Mouse (Mus musculus) stomach, embryonic 14.5 days (tissue): ENCODE measurements around the gene Syt16. TPM values are rescaled to one million over a fixed set of nuclear protein-coding genes. Genes with fewer than 3 reads are reported as not detected.

Experiments used
- ATAC-seq: fragments of 200-750 bp; cut with Nextera tagmentation; 2 replicates; pipeline ENCODE4 v1.8.0; 2017; ENCODE audit warnings: low read depth, moderate TSS enrichment; ENCODE audit not compliant: insufficient number of reproducible peaks, insufficient read depth, low FRiP score
- H3K27ac ChIP-seq: fragments of 300-500 bp; sonication (generic); 2 replicates; pipeline ENCODE4 v1.5.1; 2014; ENCODE audit warnings: mild to moderate bottlenecking, low read length, moderate library complexity, mixed read lengths
- H3K27me3 ChIP-seq: fragments of 300-500 bp; sonication (generic); 2 replicates; pipeline ENCODE4 v1.6.1; 2014; ENCODE audit warnings: low read length, control low read depth, mixed read lengths; ENCODE audit not compliant: control insufficient read depth, insufficient read depth
- H3K36me3 ChIP-seq: fragments of 300-500 bp; sonication (generic); 2 replicates; pipeline ENCODE4 v1.6.1; 2014; ENCODE audit warnings: mild to moderate bottlenecking, control low read depth, low read length, moderate library complexity, mixed read lengths; ENCODE audit not compliant: control insufficient read depth, insufficient read depth
- H3K4me1 ChIP-seq: fragments of 300-500 bp; sonication (generic); 2 replicates; pipeline ENCODE4 v1.6.1; 2014; ENCODE audit warnings: low read length, control low read depth, mixed read lengths; ENCODE audit not compliant: control insufficient read depth, insufficient read depth
- H3K4me2 ChIP-seq: fragments of 300-500 bp; sonication (generic); replicated peaks from 2 replicates; pipeline ENCODE4 v1.6.1; 2014; ENCODE audit warnings: low read depth, low read length, control low read depth
- H3K4me3 ChIP-seq: fragments of 300-500 bp; sonication (generic); 2 replicates; pipeline ENCODE4 v1.5.1; 2014; ENCODE audit warnings: low read depth, low read length, control low read depth
- H3K9ac ChIP-seq: fragments of 300-500 bp; sonication (generic); replicated peaks from 2 replicates; pipeline ENCODE4 v1.6.1; 2014; ENCODE audit warnings: low read depth, mild to moderate bottlenecking, control low read depth, low read length, moderate library complexity, mixed read lengths
- H3K9me3 ChIP-seq: fragments of 300-500 bp; sonication (generic); 2 replicates; pipeline ENCODE4 v1.6.1; 2016; ENCODE audit warnings: low read depth, low read length, control low read depth; ENCODE audit not compliant: control insufficient read depth
- WGBS: fragments of 180-500 bp; shearing (Covaris S2); extraction: QIAGEN DNeasy Blood & Tissue Kit; methylation state at CpG from one replicate; pipeline ENCODE4 v1.1.7; 2014; 5-methylcytosine and 5-hydroxymethylcytosine counted together
- polyA plus RNA-seq: library from polyadenylated mRNA; unstranded; fragments of >200 nt; fragmentation: Nextera tagmentation; extraction: Ambion mirVana; gene quantifications from 2 replicates; pipeline ENCODE4 v1.2.1, GENCODE M21; 2014

The Syt16 gene
- polyA plus RNA-seq, 1 experiment from 2014 or later = 2.3 TPM

DNA sequence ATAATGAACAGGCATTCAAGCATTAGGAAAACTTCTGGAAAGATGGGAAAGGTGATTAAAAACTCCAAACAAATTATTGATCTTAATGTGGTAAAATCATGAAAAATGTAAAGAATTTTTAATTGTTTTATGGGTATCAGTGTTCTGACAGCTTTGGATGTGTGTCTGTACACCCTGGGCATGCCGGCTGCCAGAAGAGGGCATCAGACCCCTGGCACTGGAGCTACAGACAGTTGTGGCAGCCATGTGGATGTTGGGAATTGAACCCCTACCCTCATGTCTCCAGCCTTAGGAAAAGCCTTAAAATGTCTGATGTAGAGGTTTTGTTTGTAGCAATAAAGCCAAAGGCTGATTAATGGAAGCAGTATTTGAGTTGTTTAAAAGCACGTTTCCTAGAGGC lies 27.5 kb downstream of the Syt16 start:
- H3K27me3 ChIP-seq = no peaks in the 10 kb centered on the region
- H3K4me2 ChIP-seq = no peak overlapping the region
- no peak for ATAC-seq
- no peaks in the 10 kb centered on the region for H3K4me1 ChIP-seq
- H3K27ac ChIP-seq = no peak overlapping the region
- 67% methylated on average over 2 of the region's 2 CpGs for WGBS
- no peak overlapping the region for H3K9ac ChIP-seq
- H3K36me3 ChIP-seq = no peaks in the 10 kb centered on the region
- H3K9me3 ChIP-seq = no peaks in the 10 kb centered on the region
- H3K4me3 ChIP-seq = no peak overlapping the region

DNA sequence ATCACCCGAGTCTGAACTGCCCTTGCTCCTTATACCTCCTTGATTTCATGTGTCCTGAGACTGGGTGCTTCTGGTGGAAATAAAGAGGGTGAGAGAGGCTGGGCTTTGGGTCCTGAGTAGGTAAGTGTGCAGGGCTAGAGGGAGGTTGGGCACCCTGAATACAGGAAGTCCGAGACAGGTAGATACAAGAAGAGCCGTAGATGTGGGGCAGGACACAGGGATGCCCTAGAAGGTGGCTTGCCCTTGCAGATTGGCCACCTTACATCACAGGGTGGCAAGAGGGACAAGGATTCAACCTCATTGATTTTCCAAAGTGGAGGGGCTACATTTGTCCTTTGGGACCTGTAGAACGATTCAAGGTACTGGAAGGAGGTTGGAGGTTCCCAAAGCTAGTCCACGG lies 45.8 kb downstream of the Syt16 start:
- Histone ChIP-seq H3K9ac (no peak overlapping the region), H3K4me3 (no peak overlapping the region), H3K4me2 (no peak overlapping the region), H3K4me1 (no peaks in the 10 kb centered on the region), H3K36me3 (no peaks in the 10 kb centered on the region), H3K27me3 (no peaks in the 10 kb centered on the region), H3K27ac (no peak overlapping the region), H3K9me3 (no peaks in the 10 kb centered on the region)
- 90% methylated on average over 5 of the region's 5 CpGs for WGBS
- no peak for ATAC-seq

GRCm38 (mm10) chr12:74043755-74044154 lies 46.3 kb downstream of the Syt16 start:
- Histone ChIP-seq H3K9ac (no peak overlapping the region), H3K4me3 (no peak overlapping the region), H3K27ac (no peak overlapping the region), H3K36me3 (no peaks in the 10 kb centered on the region), H3K4me2 (no peak overlapping the region), H3K27me3 (no peaks in the 10 kb centered on the region), H3K4me1 (no peaks in the 10 kb centered on the region), H3K9me3 (no peaks in the 10 kb centered on the region)
- no peak for ATAC-seq
- WGBS = 70% methylated on average over 6 of the region's 6 CpGs

GRCm38 (mm10) chr12:74044241-74044640 lies 46.8 kb downstream of the Syt16 start:
- Histone ChIP-seq H3K4me2 (no peak overlapping the region), H3K27ac (no peak overlapping the region), H3K27me3 (no peaks in the 10 kb centered on the region), H3K9me3 (no peaks in the 10 kb centered on the region), H3K36me3 (no peaks in the 10 kb centered on the region), H3K4me1 (no peaks in the 10 kb centered on the region), H3K9ac (no peak overlapping the region), H3K4me3 (no peak overlapping the region)
- 86% methylated on average over 4 of the region's 4 CpGs for WGBS
- ATAC-seq = no peak

- no peak overlapping the region for H3K9ac ChIP-seq
- no peak for ATAC-seq
- no peaks in the 10 kb centered on the region for H3K36me3 ChIP-seq
- no peak overlapping the region for H3K4me3 ChIP-seq
- WGBS = 57% methylated on average over 12 of the region's 12 CpGs
- no peak overlapping the region for H3K27ac ChIP-seq
- no peaks in the 10 kb centered on the region for H3K4me1 ChIP-seq
- no peaks in the 10 kb centered on the region for H3K27me3 ChIP-seq
- no peak overlapping the region for H3K4me2 ChIP-seq
- H3K9me3 ChIP-seq = no peaks in the 10 kb centered on the region
Measured at GRCm38 (mm10) chr12:74055336-74055931, 58.0 kb downstream of the Syt16 start.

GRCm38 (mm10) chr12:74056162-74056561 lies 58.7 kb downstream of the Syt16 start:
- Histone ChIP-seq H3K9me3 (no peaks in the 10 kb centered on the region), H3K4me2 (no peak overlapping the region), H3K9ac (no peak overlapping the region), H3K27me3 (no peaks in the 10 kb centered on the region), H3K27ac (no peak overlapping the region), H3K4me1 (no peaks in the 10 kb centered on the region), H3K4me3 (no peak overlapping the region), H3K36me3 (no peaks in the 10 kb centered on the region)
- WGBS = 43% methylated on average over 2 of the region's 2 CpGs
- no peak for ATAC-seq

GRCm38 (mm10) chr12:74062547-74062946 lies 65.1 kb downstream of the Syt16 start:
- Histone ChIP-seq H3K9me3 (no peaks in the 10 kb centered on the region), H3K36me3 (no peaks in the 10 kb centered on the region), H3K4me2 (no peak overlapping the region), H3K4me3 (no peak overlapping the region), H3K4me1 (no peaks in the 10 kb centered on the region), H3K9ac (no peak overlapping the region), H3K27me3 (no peaks in the 10 kb centered on the region), H3K27ac (no peak overlapping the region)
- 91% methylated on average over 1 of the region's 1 CpGs for WGBS
- no peak for ATAC-seq

DNA sequence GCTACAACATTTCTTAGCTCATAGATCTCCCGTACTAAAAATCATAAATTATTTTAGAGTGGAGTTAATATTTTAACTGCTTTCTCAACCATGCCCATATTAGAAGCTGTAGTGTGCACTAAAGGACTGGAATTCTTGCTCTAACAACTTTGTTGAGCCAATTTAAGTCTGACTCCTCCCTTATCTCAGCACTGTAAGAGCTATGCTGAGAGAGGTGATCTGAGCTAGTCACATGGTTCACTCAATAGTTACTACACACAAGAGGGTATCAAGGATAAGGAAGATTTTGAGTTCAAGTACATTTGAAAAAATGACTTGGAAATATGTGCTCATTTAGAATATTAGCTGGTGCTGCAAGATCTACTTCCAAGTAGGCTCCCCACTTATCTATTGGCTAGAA lies 71.5 kb downstream of the Syt16 start:
- H3K36me3 ChIP-seq = no peaks in the 10 kb centered on the region
- 87% methylated on average over 1 of the region's 1 CpGs for WGBS
- no peak for ATAC-seq
- H3K9me3 ChIP-seq = no peaks in the 10 kb centered on the region
- H3K4me2 ChIP-seq = no peak overlapping the region
- no peak overlapping the region for H3K4me3 ChIP-seq
- H3K9ac ChIP-seq = no peak overlapping the region
- no peak overlapping the region for H3K27ac ChIP-seq
- H3K27me3 ChIP-seq = no peaks in the 10 kb centered on the region
- H3K4me1 ChIP-seq = no peaks in the 10 kb centered on the region

- ATAC-seq = no peak
- H3K27me3 ChIP-seq = no peaks in the 10 kb centered on the region
- H3K4me2 ChIP-seq = no peak overlapping the region
- no peak overlapping the region for H3K4me3 ChIP-seq
- no peaks in the 10 kb centered on the region for H3K9me3 ChIP-seq
- H3K4me1 ChIP-seq = no peaks in the 10 kb centered on the region
- no peak overlapping the region for H3K9ac ChIP-seq
- 51% methylated on average over 3 of the region's 3 CpGs for WGBS
- no peak overlapping the region for H3K27ac ChIP-seq
- H3K36me3 ChIP-seq = no peaks in the 10 kb centered on the region
Measured at GRCm38 (mm10) chr12:74075590-74075989, 78.1 kb downstream of the Syt16 start.
